Mouse (Mus musculus) lung, postnatal 14 days (tissue): ENCODE measurements around the gene Dlx5.

Experiments
- DNase-seq: peaks from one replicate; pipeline ENCODE4 v3.0.0; 2021

Gene Dlx5

GRCm38 (mm10) chr6:6859111-6859949 lies 22.6 kb downstream of the Dlx5 start:
- no peak for DNase-seq

GRCm38 (mm10) chr6:6858571-6858970 lies 23.3 kb downstream of the Dlx5 start:
- no peak for DNase-seq

DNA sequence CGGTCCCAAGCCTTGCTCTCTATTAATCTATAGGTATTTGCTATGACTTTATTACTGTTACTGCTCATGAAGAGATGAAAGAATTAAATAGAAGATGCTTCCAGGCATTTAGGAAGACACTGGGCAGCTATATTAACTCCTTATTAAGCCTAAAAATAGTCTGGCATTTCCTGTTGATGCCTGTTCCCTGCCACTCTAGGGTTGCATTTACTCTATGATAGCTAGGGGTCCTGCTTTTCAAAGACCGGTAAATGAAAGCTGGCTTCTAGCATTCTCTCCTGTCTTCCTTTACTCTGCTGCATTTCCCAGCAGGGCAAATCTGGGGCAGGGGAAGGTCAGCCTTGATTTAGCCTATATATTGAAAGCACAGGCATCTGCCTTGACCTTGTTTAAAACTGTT lies 24.1 kb downstream of the Dlx5 start:
- DNase-seq, result no peak

- DNase-seq, result no peak
Measured at GRCm38 (mm10) chr6:6856881-6857280, 25.0 kb downstream of the Dlx5 start.

DNA sequence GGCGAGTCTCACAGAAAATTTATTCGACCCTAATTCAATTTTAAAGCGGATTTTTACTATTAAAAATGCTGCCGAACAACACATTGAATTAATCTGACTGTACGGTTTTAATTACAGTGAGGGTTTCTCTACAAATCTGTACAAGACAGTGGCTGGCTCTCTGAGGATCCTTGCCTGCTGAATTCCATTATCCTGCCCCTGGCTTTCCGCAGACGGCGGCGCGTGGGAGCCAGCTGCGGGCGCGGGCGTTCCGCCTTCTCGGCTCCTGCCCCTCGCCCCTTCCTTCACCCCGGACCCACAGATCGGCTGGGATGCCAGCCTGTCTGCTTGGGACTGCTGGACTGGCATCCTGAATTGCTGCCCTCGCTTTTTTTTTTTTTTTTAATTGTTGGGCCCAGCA lies 25.6 kb downstream of the Dlx5 start:
- DNase-seq, result no peak

DNA sequence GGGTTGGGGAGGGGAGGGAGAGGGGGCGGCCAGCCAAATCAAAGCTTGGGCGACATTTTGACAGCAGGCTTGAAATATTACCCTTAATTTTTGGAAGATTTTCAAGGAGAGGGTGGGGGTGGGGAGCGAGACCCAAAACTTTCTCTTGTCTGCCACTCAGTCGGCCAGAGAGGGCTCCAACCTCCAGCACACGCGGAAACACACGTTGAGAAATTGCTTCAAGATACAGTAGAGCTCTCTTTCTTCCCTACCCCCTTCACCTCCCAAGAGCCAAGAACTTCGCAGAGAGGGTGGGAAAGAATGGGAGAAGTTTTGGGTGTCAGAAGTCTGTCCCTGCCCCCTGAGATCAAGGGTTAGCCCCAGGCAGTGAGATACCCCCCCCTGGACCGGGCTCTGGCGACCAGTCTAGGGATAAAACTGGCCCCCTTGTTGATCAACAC lies 26.1 kb downstream of the Dlx5 start:
- no peak for DNase-seq

GRCm38 (mm10) chr6:6854902-6855745 lies 26.8 kb downstream of the Dlx5 start:
- no peak for DNase-seq

GRCm38 (mm10) chr6:6854176-6854575 lies 27.7 kb downstream of the Dlx5 start:
- no peak for DNase-seq

- DNase-seq, result no peak
Measured at GRCm38 (mm10) chr6:6852944-6853343, 28.9 kb downstream of the Dlx5 start.

DNA sequence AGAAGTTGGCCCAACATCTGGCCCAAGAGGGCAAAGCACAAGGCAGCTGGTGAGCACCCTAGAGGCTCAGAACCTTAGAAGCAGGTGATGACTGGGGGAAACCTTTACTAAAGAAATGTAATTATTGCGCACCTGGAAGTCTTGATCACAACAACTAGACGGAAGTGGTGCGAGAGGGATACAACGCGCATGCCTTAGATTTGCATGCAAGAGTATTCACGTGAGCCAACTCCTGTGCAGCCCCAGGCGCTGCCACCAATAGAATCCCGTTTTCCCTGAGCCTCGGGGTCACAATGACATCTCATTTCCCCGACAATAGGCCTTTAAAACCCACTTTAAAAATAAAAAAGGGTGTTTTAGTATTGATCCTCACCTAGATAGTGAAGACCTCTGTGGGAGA lies 30.7 kb downstream of the Dlx5 start:
- no peak for DNase-seq

DNA sequence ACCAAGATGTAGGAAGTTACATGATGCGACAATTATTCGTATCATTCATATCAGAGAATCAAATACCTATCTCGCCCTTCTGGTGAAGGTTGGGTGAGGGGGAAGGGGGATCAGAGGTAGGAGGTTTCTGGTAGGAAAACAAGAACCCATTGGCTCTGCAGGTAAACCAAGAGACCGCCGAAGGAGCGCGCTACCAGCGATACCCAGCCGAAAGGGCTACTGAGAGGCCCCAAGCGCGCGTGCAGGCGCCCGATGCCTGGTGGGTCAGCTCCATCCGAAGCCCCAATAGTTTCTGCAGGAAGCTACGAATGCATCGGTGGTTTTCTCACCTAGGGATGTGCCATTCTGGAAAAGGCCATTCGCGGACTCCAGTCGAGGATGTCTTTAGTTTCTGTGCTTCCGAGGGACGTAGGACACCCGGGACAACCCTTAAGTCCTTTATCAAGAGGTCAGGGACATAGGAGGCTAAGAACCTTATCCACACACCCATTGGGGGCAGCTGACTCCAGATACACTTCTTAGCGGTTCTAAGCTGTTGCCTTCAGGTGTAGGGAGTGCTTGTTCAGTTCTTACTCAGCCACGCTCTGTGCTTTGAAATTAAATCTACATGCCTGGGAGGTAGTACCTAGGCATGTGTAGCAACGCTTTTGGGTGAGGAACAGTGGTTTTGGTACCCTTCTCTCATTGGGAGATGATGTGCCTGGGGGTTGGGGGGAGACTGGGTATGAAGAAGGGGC lies 31.4 kb downstream of the Dlx5 start:
- DNase-seq, result no peak

DNA sequence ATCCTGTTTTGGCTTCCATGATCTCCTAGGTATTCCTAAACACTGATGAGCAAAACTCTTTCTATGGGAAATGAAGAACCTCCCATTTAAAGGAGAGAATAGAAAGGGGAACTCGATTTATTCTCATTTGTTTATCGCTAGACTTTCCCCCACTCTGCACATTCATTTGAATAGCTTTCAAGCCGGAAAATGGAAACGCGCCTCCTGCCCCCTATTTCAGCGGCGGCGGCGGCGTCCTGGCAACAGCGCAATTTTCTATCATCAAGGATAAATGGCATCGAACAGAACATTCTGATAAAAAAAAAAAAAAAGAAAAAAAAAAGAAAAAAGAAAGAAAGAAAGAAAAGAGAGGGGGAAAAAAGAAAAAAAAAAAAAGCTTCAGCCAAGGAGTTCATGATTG lies 32.1 kb downstream of the Dlx5 start:
- no peak for DNase-seq

- no peak for DNase-seq
Measured at GRCm38 (mm10) chr6:6848541-6848940, 33.3 kb downstream of the Dlx5 start.

GRCm38 (mm10) chr6:6833301-6833700 lies 48.6 kb downstream of the Dlx5 start:
- no peak for DNase-seq

GRCm38 (mm10) chr6:6830446-6830845 lies 51.4 kb downstream of the Dlx5 start:
- no peak for DNase-seq
